Mouse (Mus musculus) layer of hippocampus, adult 18-20 months (tissue): ENCODE data around the gene Ly6g6e. TPM values are rescaled to one million over a fixed set of nuclear protein-coding genes. Genes with fewer than 3 reads are reported as not detected.
"Not testable (repeated sequence)": the region's sequence is repeated elsewhere in the genome, so short reads cannot be mapped to it uniquely, and the experiment has no call there.

Source experiments
- DNase-seq, 2 experiments: peaks; one replicate each; pipeline ENCODE4 v3.0.0; 2022; ENCODE audit warnings: low spot score in 2 of 2
- total RNA-seq, 2 experiments: library from RNA; stranded (reverse); gene quantifications; 2 replicates each; pipeline ENCODE4 v1.2.3; 2021

Ly6g6e gene
- total RNA-seq, 2 experiments from 2014 or later, result 3.6 to 5.0 TPM

GRCm38 (mm10) chr17:35101161-35101560 lies 24.5 kb downstream of the Ly6g6e start:
- DNase-seq, result no peak

GRCm38 (mm10) chr17:35102299-35102698 lies 25.6 kb downstream of the Ly6g6e start:
- no peak for DNase-seq

GRCm38 (mm10) chr17:35103221-35103690 lies 26.6 kb downstream of the Ly6g6e start:
- DNase-seq, result no peak

- DNase-seq, result no peak
Observed at GRCm38 (mm10) chr17:35104079-35104478, 27.4 kb downstream of the Ly6g6e start.

- no peak for DNase-seq
Observed at GRCm38 (mm10) chr17:35104754-35105153, 28.1 kb downstream of the Ly6g6e start.

GRCm38 (mm10) chr17:35105740-35106389 lies 29.2 kb downstream of the Ly6g6e start:
- peak in 1 of 2 experiments; percentile 40 for DNase-seq

- DNase-seq, result no peak
Observed at GRCm38 (mm10) chr17:35106522-35106921, 29.8 kb downstream of the Ly6g6e start.

GRCm38 (mm10) chr17:35108097-35108496 lies 31.4 kb downstream of the Ly6g6e start, which contains the start of gene Ly6g5c:
Ly6g5c (plus strand) TSS chr17:35108279.
- DNase-seq, result no peak

- DNase-seq, result no peak
Observed at GRCm38 (mm10) chr17:35111774-35112173, 35.1 kb downstream of the Ly6g6e start.

- no peak for DNase-seq
Observed at GRCm38 (mm10) chr17:35115046-35116019, 38.6 kb downstream of the Ly6g6e start, which contains the start of gene Ly6g5b. Ly6g5b (minus strand) TSS chr17:35115428.

- peak in 1 of 2 experiments; percentile 30 for DNase-seq
Observed at GRCm38 (mm10) chr17:35120745-35121142, 44.0 kb downstream of the Ly6g6e start.

- peak; percentile 98 for DNase-seq
Observed at GRCm38 (mm10) chr17:35121143-35121799, 44.6 kb downstream of the Ly6g6e start, which contains the start of gene Gpank1. Gpank1 (plus strand) TSS chr17:35121455.

GRCm38 (mm10) chr17:35121871-35122303 lies 45.2 kb downstream of the Ly6g6e start, which contains the start of gene Csnk2b:
Csnk2b (minus strand) TSS chr17:35122053.
- peak; percentile 62 to 85 for DNase-seq

GRCm38 (mm10) chr17:35123287-35123686 lies 46.6 kb downstream of the Ly6g6e start:
- DNase-seq, result not testable (repeated sequence)

GRCm38 (mm10) chr17:35124261-35124896 lies 47.7 kb downstream of the Ly6g6e start:
- not testable (repeated sequence) for DNase-seq

- no peak for DNase-seq
Observed at GRCm38 (mm10) chr17:35125081-35125480, 48.4 kb downstream of the Ly6g6e start.

- no peak for DNase-seq
Observed at GRCm38 (mm10) chr17:35125578-35125977, 48.9 kb downstream of the Ly6g6e start.

- DNase-seq, result peak; percentile 58 to 70
Observed at GRCm38 (mm10) chr17:35126206-35126611, 49.5 kb downstream of the Ly6g6e start, which contains the start of gene D17H6S53E. D17H6S53E (plus strand) TSS chr17:35126373.

GRCm38 (mm10) chr17:35127017-35127416 lies 50.3 kb downstream of the Ly6g6e start:
- DNase-seq, result no peak
